Mouse (Mus musculus) lung, embryonic 14.5 days (tissue): Measurements from ENCODE around the gene Oas1d. TPM values are rescaled to one million over a fixed set of nuclear protein-coding genes. Genes with fewer than 3 reads are reported as not detected.
"Not testable (repeated sequence)": the region's sequence is repeated elsewhere in the genome, so short reads cannot be mapped to it uniquely, and the experiment has no call there.

Source experiments
- ATAC-seq: fragments of 200-750 bp; cut with Nextera tagmentation; 2 replicates; pipeline ENCODE4 v1.8.0; 2017; ENCODE audit warnings: mild to moderate bottlenecking, moderate TSS enrichment, moderate library complexity; ENCODE audit not compliant: insufficient read depth
- DNase-seq: peaks from one replicate; pipeline ENCODE4 v3.0.0-alpha.2; 2015
- H3K27ac ChIP-seq: fragments of 300-500 bp; sonication (generic); 2 replicates; pipeline ENCODE4 v1.5.1; 2014; ENCODE audit warnings: low read depth, mild to moderate bottlenecking, moderate library complexity
- H3K27me3 ChIP-seq: fragments of 300-500 bp; sonication (generic); 2 replicates; pipeline ENCODE4 v1.6.1; 2014; ENCODE audit warnings: low read length, control low read depth; ENCODE audit not compliant: insufficient read depth
- H3K36me3 ChIP-seq: fragments of 300-500 bp; sonication (generic); 2 replicates; pipeline ENCODE4 v1.6.1; 2014; ENCODE audit warnings: control low read depth; ENCODE audit not compliant: insufficient read depth
- H3K4me1 ChIP-seq: fragments of 300-500 bp; sonication (generic); 2 replicates; pipeline ENCODE4 v1.6.1; 2014; ENCODE audit warnings: antibody characterized with exemption, control low read depth; ENCODE audit not compliant: insufficient read depth
- H3K4me2 ChIP-seq: fragments of 300-500 bp; sonication (generic); 2 replicates; pipeline ENCODE4 v1.6.1; 2014; ENCODE audit warnings: mild to moderate bottlenecking
- H3K4me3 ChIP-seq: fragments of 300-500 bp; sonication (generic); 2 replicates; pipeline ENCODE4 v1.5.1; 2014; ENCODE audit warnings: low read depth, low read length
- H3K9ac ChIP-seq: fragments of 300-500 bp; sonication (generic); 2 replicates; pipeline ENCODE4 v1.6.1; 2014
- H3K9me3 ChIP-seq: fragments of 300-500 bp; sonication (generic); 2 replicates; pipeline ENCODE4 v1.6.1; 2016; ENCODE audit warnings: low read depth, low read length, control low read depth
- CTCF ChIP-seq: IDR thresholded peaks from 2 replicates; pipeline ENCODE4 v1.5.1; 2016; ENCODE audit warnings: antibody characterized with exemption, low read depth
- WGBS: fragments of 180-500 bp; shearing (Covaris S2); extraction: QIAGEN DNeasy Blood & Tissue Kit; methylation state at CpG from one replicate; pipeline ENCODE4 v1.1.7; 2014; 5-methylcytosine and 5-hydroxymethylcytosine counted together
- polyA plus RNA-seq: library from polyadenylated mRNA; unstranded; fragments of >200 nt; fragmentation: Nextera tagmentation; extraction: Ambion mirVana; gene quantifications from 2 replicates; pipeline ENCODE4 v1.2.1, GENCODE M21; 2014

Oas1d gene
- polyA plus RNA-seq, 1 experiment from 2014 or later: not detected

DNA sequence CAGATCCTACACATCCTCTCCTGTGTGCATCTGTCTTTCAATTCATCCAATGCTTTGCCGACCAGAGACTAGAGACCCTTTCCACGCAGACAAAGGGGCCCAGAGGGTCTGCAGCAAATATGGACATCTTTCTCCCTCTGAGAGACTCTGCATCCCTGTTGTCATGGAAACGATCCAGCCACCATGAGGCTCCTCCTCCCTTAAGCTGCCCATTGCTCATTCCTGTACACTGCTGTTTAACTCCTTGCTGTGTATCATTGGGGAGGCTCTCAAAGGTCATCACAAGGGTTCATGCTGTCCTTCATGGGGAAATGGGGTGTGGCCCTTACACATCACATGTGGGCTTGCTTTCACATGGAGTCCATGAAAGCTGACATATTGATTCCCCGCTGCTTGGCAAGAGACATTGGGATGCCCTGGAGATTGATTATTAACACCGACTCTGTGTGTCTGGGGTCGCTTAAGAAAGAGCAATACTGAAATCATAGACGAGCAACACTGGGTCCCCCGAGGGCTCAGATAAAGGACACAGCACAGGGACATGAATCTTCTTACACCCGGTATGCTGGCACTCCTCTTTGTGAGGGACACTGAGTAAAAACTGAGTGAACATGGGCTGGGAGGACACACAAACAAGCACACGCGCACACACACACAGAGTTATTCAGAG lies 19.0 kb upstream of the Oas1d start:
- no peak for ATAC-seq
- 86% methylated on average over 11 of the region's 11 CpGs for WGBS
- H3K4me1 ChIP-seq: no peaks in the 10 kb centered on the region

DNA sequence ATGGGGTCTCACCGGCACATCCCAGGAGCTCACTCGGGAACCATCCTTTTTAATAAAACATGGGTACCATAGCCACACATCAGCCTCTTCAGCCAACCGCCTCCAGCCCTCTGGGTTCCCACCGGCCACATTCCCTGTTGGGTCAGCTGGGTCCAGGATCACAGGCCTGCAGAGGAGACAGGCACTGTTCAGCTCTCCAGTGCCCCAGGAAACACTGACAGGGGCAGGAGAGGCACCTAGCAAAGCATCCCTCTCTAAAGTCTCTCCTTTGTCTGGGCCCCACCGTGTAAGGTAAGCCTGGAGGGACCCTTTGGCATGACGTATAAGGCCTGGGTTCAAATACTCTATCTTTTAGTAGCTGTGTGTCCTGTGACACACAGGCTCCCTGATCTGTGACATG lies 16.0 kb upstream of the Oas1d start:
- no peak for TF ChIP-seq CTCF
- Histone ChIP-seq H3K4me1 (no peaks in the 10 kb centered on the region), H3K27me3 (no peaks in the 10 kb centered on the region), H3K9me3 (no peaks in the 10 kb centered on the region), H3K4me3 (no peak overlapping the region), H3K9ac (no peak overlapping the region), H3K36me3 (no peaks in the 10 kb centered on the region), H3K27ac (no peak overlapping the region), H3K4me2 (no peak overlapping the region)
- ATAC-seq (no peak), DNase-seq (no peak)
- 84% methylated on average over 6 of the region's 6 CpGs for WGBS

More for the DNA sequence above, 19.0 kb upstream of the Oas1d start:
- H3K9me3 ChIP-seq: no peaks in the 10 kb centered on the region
- no peak overlapping the region for H3K4me2 ChIP-seq
- H3K27ac ChIP-seq: no peak overlapping the region
- no peak overlapping the region for H3K9ac ChIP-seq
- DNase-seq: no peak
- no peak overlapping the region for H3K4me3 ChIP-seq
- no peak for TF ChIP-seq CTCF
- H3K36me3 ChIP-seq: no peaks in the 10 kb centered on the region
- no peaks in the 10 kb centered on the region for H3K27me3 ChIP-seq

- no peaks in the 10 kb centered on the region for H3K9me3 ChIP-seq
- H3K4me2 ChIP-seq: no peak overlapping the region
- TF ChIP-seq CTCF: no peak
- no peak overlapping the region for H3K27ac ChIP-seq
- no peaks in the 10 kb centered on the region for H3K36me3 ChIP-seq
- no peaks in the 10 kb centered on the region for H3K27me3 ChIP-seq
- no peak overlapping the region for H3K9ac ChIP-seq
- DNase-seq: no peak
- no peak for ATAC-seq
- no peak overlapping the region for H3K4me3 ChIP-seq
- H3K4me1 ChIP-seq: no peaks in the 10 kb centered on the region
Observed at GRCm38 (mm10) chr5:120898726-120899125, 15.6 kb upstream of the Oas1d start.

- H3K9ac ChIP-seq: no peak overlapping the region
- no peak overlapping the region for H3K27ac ChIP-seq
- TF ChIP-seq CTCF: no peak
- H3K4me3 ChIP-seq: no peak overlapping the region
- ATAC-seq: no peak
- H3K36me3 ChIP-seq: no peaks in the 10 kb centered on the region
- H3K9me3 ChIP-seq: no peaks in the 10 kb centered on the region
- H3K4me2 ChIP-seq: no peak overlapping the region
- WGBS: 40% methylated on average over 1 of the region's 1 CpGs
- H3K27me3 ChIP-seq: no peaks in the 10 kb centered on the region
- DNase-seq: no peak
- no peaks in the 10 kb centered on the region for H3K4me1 ChIP-seq
Observed at GRCm38 (mm10) chr5:120900666-120901065, 13.7 kb upstream of the Oas1d start.

GRCm38 (mm10) chr5:120902056-120902455 lies 12.3 kb upstream of the Oas1d start:
- 84% methylated on average over 5 of the region's 5 CpGs for WGBS

DNA sequence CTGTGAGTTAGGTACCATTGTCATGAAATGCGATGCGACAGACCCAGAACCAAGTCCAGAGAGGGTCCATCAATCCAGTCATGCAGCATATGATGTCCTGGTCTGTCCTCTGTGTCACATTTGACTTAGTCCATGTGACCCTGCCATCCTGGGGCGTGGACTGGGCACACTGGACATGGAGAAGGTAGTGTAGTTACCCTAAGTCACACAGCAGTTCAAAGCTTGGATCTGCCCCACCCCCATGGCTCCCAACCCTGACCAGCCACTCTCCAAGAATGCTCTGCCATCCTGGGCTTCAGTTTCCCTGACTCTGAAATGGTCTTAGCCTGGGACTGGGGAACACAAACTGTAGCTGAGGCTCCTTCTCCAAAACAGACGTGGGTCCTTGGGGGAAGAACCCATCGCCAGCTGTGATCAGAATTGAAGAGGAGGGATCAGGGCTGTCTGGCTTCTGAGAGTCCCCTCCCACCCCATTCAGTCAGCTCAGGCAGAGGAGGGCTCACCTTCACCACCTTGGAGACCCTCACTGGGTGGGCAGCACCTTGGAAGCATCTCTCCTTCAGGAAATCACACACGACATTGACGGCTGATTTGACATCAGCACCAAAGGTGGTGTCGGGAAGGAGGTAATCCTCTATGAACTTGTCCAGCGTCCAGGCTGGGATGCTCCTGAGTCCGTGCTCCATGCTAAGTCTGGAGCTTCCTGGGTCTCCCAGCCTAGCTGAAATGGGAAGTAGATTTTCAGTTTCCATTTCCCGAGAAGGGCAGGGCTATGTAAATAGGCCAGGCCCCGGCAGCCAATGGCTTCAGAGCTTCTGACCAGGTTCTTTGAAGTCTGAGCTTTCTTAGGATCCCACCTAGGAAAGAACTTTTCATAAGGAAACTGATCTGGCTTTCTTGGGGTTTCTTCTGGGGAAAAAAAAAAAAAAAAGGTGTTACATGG lies 7.3 kb upstream of the Oas1d start, which contains the start of gene Oas1a:
Gene Oas1a (minus strand): TSS at position 731 of the 943 bp plus-strand sequence.
- H3K4me3 ChIP-seq, H3K9me3 ChIP-seq, H3K9ac ChIP-seq, H3K36me3 ChIP-seq, H3K27ac ChIP-seq, ATAC-seq, H3K4me1 ChIP-seq, H3K27me3 ChIP-seq, H3K4me2 ChIP-seq: not testable (repeated sequence)
- peak; percentile 16 for DNase-seq
- WGBS: 33% methylated on average over 8 of the region's 12 CpGs

More at GRCm38 (mm10) chr5:120902056-120902455, 12.3 kb upstream of the Oas1d start:
- Histone ChIP-seq H3K9ac (no peak overlapping the region), H3K36me3 (no peaks in the 10 kb centered on the region), H3K9me3 (no peaks in the 10 kb centered on the region), H3K4me1 (no peaks in the 10 kb centered on the region), H3K4me2 (no peak overlapping the region), H3K4me3 (no peak overlapping the region), H3K27me3 (no peaks in the 10 kb centered on the region), H3K27ac (no peak overlapping the region)
- DNase-seq (no peak), ATAC-seq (no peak)
- no peak for TF ChIP-seq CTCF

- no peak for TF ChIP-seq CTCF
- Histone ChIP-seq H3K9ac (no peak overlapping the region), H3K36me3 (no peaks in the 10 kb centered on the region), H3K9me3 (no peaks in the 10 kb centered on the region), H3K27me3 (no peaks in the 10 kb centered on the region), H3K4me3 (no peak overlapping the region), H3K4me2 (no peak overlapping the region), H3K4me1 (no peaks in the 10 kb centered on the region), H3K27ac (no peak overlapping the region)
- ATAC-seq (no peak), DNase-seq (no peak)
- WGBS: 43% methylated on average over 7 of the region's 7 CpGs
Observed at GRCm38 (mm10) chr5:120908196-120908920, 6.0 kb upstream of the Oas1d start.

DNA sequence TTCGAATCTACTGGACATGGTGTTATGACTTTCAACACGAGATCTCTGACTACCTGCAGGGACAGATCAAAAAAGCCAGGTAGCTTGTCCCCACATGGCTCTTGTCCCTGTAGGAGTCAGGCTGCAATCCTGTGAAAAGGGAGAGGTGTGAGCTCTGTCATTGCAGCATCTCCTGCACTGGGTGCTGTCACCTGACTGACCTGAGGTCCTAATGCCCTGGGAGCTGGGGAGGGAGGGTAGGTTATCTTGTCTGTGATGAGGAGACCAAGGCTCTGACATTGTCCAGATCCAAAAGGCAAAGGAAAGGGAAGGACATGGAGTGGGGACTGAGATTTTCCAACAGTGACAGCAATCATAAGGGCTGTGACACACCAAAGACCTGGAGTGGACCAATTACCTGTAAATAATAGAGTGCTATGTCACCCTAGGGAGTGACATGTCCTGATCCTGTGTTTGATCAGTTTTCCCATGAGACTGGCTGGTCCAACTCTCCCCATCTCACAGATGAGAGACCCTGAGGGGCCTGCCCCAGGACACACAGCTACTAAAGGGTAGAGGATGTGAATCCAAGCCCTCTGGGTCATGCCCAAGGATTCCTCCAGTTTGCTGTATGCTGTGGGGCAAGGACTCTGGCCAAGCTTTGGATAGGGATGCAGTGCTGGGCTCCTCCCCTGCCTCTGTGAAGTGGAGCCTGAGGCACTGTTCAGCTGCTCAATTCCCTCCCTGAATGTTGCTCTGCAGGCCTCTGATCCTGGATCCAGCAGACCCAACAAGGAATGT lies 5.0 kb downstream of the Oas1d start:
- ATAC-seq: not testable (repeated sequence)

More for the DNA sequence above, 5.0 kb downstream of the Oas1d start:
- H3K27ac ChIP-seq, H3K4me2 ChIP-seq, DNase-seq, H3K36me3 ChIP-seq, H3K27me3 ChIP-seq, H3K4me3 ChIP-seq, H3K4me1 ChIP-seq, H3K9me3 ChIP-seq, H3K9ac ChIP-seq: not testable (repeated sequence)
- WGBS: 55% methylated on average over 2 of the region's 2 CpGs
